Mouse (Mus musculus) midbrain, postnatal 0 days (tissue): Measurements from ENCODE around the gene Hnrnpa3. TPM values are rescaled to one million over a fixed set of nuclear protein-coding genes. Genes with fewer than 3 reads are reported as not detected.

ENCODE experiments used
- ATAC-seq: fragments of 200-750 bp; cut with Nextera tagmentation; 2 replicates; pipeline ENCODE4 v1.8.0; 2017; ENCODE audit warnings: moderate number of reproducible peaks, mild to moderate bottlenecking, moderate TSS enrichment, moderate library complexity; ENCODE audit not compliant: low FRiP score
- DNase-seq: peaks from one replicate; pipeline ENCODE4 v3.0.0-alpha.2; 2015; ENCODE audit warnings: low spot score
- H3K27ac ChIP-seq: fragments of 300-500 bp; sonication (generic); 2 replicates; pipeline ENCODE4 v1.5.1; 2014; ENCODE audit warnings: low read depth, mild to moderate bottlenecking, low read length, mixed read lengths
- H3K27me3 ChIP-seq: fragments of 300-500 bp; sonication (generic); 2 replicates; pipeline ENCODE4 v1.6.1; 2014; ENCODE audit warnings: low read length, control low read depth, mixed read lengths; ENCODE audit not compliant: insufficient read depth
- H3K36me3 ChIP-seq: fragments of 300-500 bp; sonication (generic); 2 replicates; pipeline ENCODE4 v1.6.1; 2014; ENCODE audit warnings: low read length, control low read depth, mixed read lengths; ENCODE audit not compliant: insufficient read depth
- H3K4me1 ChIP-seq: fragments of 300-500 bp; sonication (generic); 2 replicates; pipeline ENCODE4 v1.6.1; 2014; ENCODE audit warnings: mild to moderate bottlenecking, control low read depth, antibody characterized with exemption, low read length, mixed read lengths; ENCODE audit not compliant: insufficient read depth
- H3K4me2 ChIP-seq: fragments of 300-500 bp; sonication (generic); 2 replicates; pipeline ENCODE4 v1.6.1; 2014; ENCODE audit warnings: low read depth, mild to moderate bottlenecking, low read length, mixed read lengths; ENCODE audit not compliant: poor library complexity, severe bottlenecking
- H3K4me3 ChIP-seq: fragments of 300-500 bp; sonication (generic); 2 replicates; pipeline ENCODE4 v1.5.1; 2014; ENCODE audit warnings: low read depth, mild to moderate bottlenecking, low read length, moderate library complexity
- H3K9ac ChIP-seq: fragments of 300-500 bp; sonication (generic); replicated peaks from 2 replicates; pipeline ENCODE4 v1.6.1; 2014; ENCODE audit warnings: mild to moderate bottlenecking, low read length, moderate library complexity, mixed read lengths; ENCODE audit not compliant: poor library complexity, severe bottlenecking
- H3K9me3 ChIP-seq: fragments of 300-500 bp; sonication (generic); 2 replicates; pipeline ENCODE4 v1.6.1; 2016; ENCODE audit warnings: low read length, control low read depth
- CTCF ChIP-seq: IDR thresholded peaks from 2 replicates; pipeline ENCODE4 v1.5.1; 2016; ENCODE audit warnings: antibody characterized with exemption, mild to moderate bottlenecking
- WGBS: fragments of 180-500 bp; shearing (Covaris S2); extraction: QIAGEN DNeasy Blood & Tissue Kit; methylation state at CpG from one replicate; pipeline ENCODE4 v1.1.7; 2014; 5-methylcytosine and 5-hydroxymethylcytosine counted together
- polyA plus RNA-seq: library from polyadenylated mRNA; unstranded; fragments of >200 nt; fragmentation: Nextera tagmentation; extraction: Ambion mirVana; gene quantifications from 2 replicates; pipeline ENCODE4 v1.2.1, GENCODE M21; 2015
- total RNA-seq: library from RNA; depleted of rRNA; stranded (reverse); fragments of >200 nt; gene quantifications from 2 replicates; pipeline ENCODE4 v1.2.3, GENCODE M21; 2014

The Hnrnpa3 gene
- total and polyA plus RNA-seq, 2 experiments from 2014 or later = 83.7 to 96.6 TPM

GRCm38 (mm10) chr2:75656924-75657323 is 2.1 kb upstream of the Hnrnpa3 start:
- H3K36me3 ChIP-seq = no peaks in the 10 kb centered on the region
- 91% methylated on average over 5 of the region's 5 CpGs for WGBS
- ATAC-seq (no peak), DNase-seq (no peak)
- H3K27ac ChIP-seq = no peak overlapping the region; the same call in 1 of the 2 replicates
- no peak overlapping the region for H3K9ac ChIP-seq
- H3K27me3 ChIP-seq = no peaks in the 10 kb centered on the region
- TF ChIP-seq CTCF = no peak
- no peak overlapping the region for H3K4me2 ChIP-seq
- H3K4me3 ChIP-seq = no peak overlapping the region
- peaks cover 11% of the 10 kb centered on the region for H3K4me1 ChIP-seq
- no peaks in the 10 kb centered on the region for H3K9me3 ChIP-seq

- Histone ChIP-seq H3K27ac (peak overlapping the region; percentile 100), H3K27me3 (no peaks in the 10 kb centered on the region), H3K4me1 (peaks cover 11% of the 10 kb centered on the region), H3K9me3 (no peaks in the 10 kb centered on the region), H3K4me2 (peak overlapping the region; percentile 65), H3K4me3 (peak overlapping the region; percentile 91), H3K9ac (peak overlapping the region; percentile 90), H3K36me3 (no peaks in the 10 kb centered on the region)
- ATAC-seq (no peak), DNase-seq (no peak)
- 2% methylated on average over 18 of the region's 18 CpGs for WGBS
- no peak; the same call in 1 of the 2 replicates for TF ChIP-seq CTCF
These were observed 962 bp upstream of the Hnrnpa3 start for GRCm38 (mm10) chr2:75657907-75658691.

- H3K4me1 ChIP-seq = peaks cover 11% of the 10 kb centered on the region
- peak overlapping the region; percentile 98 for H3K9ac ChIP-seq
- DNase-seq (peak; percentile 91), ATAC-seq (peak; percentile 82)
- H3K27me3 ChIP-seq = no peaks in the 10 kb centered on the region
- peak overlapping the region; percentile 71 for H3K4me2 ChIP-seq
- H3K9me3 ChIP-seq = no peaks in the 10 kb centered on the region
- peak overlapping the region; percentile 91 for H3K4me3 ChIP-seq
- peak; percentile 23; the same call in 1 of the 2 replicates for TF ChIP-seq CTCF
- H3K27ac ChIP-seq = peak overlapping the region; percentile 100
- H3K36me3 ChIP-seq = peaks cover 8% of the 10 kb centered on the region; the same call in 1 of the 2 replicates
- 0% methylated on average over 38 of the region's 47 CpGs for WGBS
These were observed 534 bp downstream of the Hnrnpa3 start for GRCm38 (mm10) chr2:75659629-75659960.

GRCm38 (mm10) chr2:75660255-75660948 is 1.3 kb downstream of the Hnrnpa3 start:
- Histone ChIP-seq H3K36me3 (peaks cover 12% of the 10 kb centered on the region; the same call in 1 of the 2 replicates), H3K27ac (peak overlapping the region; percentile 100), H3K9ac (peak overlapping the region; percentile 98), H3K4me2 (peak overlapping the region; percentile 71), H3K4me1 (peaks cover 11% of the 10 kb centered on the region), H3K9me3 (no peaks in the 10 kb centered on the region), H3K27me3 (no peaks in the 10 kb centered on the region), H3K4me3 (peak overlapping the region; percentile 91)
- no peak for TF ChIP-seq CTCF
- no peak for ATAC-seq
- WGBS = 2% methylated on average over 15 of the region's 15 CpGs
- DNase-seq = no peak

GRCm38 (mm10) chr2:75661106-75661505 is 2.0 kb downstream of the Hnrnpa3 start:
- DNase-seq = no peak
- H3K27ac ChIP-seq = no peak overlapping the region
- ATAC-seq = no peak
- H3K4me3 ChIP-seq = peak overlapping the region; percentile 91
- peaks cover 12% of the 10 kb centered on the region; the same call in 1 of the 2 replicates for H3K36me3 ChIP-seq
- no peak for TF ChIP-seq CTCF
- no peaks in the 10 kb centered on the region for H3K27me3 ChIP-seq
- peak overlapping the region; percentile 71 for H3K4me2 ChIP-seq
- H3K9ac ChIP-seq = no peak overlapping the region
- no peaks in the 10 kb centered on the region for H3K9me3 ChIP-seq
- peaks cover 11% of the 10 kb centered on the region for H3K4me1 ChIP-seq
- WGBS = 28% methylated on average over 2 of the region's 2 CpGs
